In genomic region chr10:107494568-107494967, GRCm38 (mm10) we compare ENCODE assay signal across 9 mouse cellular contexts. TPM values are rescaled to one million over a fixed set of nuclear protein-coding genes. Genes with fewer than 3 reads are reported as not detected.
A peak's percentile ranks its signal among the peaks of the same experiment; 100 is the strongest.
DNase-seq lines count a peak whose midpoint lies in the region; ATAC-seq and TF ChIP-seq lines count a peak whose summit lies in the region.
"Had no signal": no experiment of that assay in that cellular context is flagged by ENCODE, and none has a peak within 500 bp of the region (broad histone marks: within the 10 kb centered on the region; RNA-seq: fewer than 3 reads in every experiment).

TSS of gene Myf6 (minus strand) at chr10:107494737.

- no peaks in the 10 kb centered on the region for H3K9me3 ChIP-seq in lung, embryonic 16.5 days (ENCODE audit: control insufficient read depth, low read length)
- no peaks in the 10 kb centered on the region for H3K9me3 ChIP-seq in limb, embryonic 15.5 days

- ATAC-seq in lung, embryonic 16.5 days (ENCODE audit: low read depth) = no peak
- ATAC-seq in limb, embryonic 15.5 days (ENCODE audit: insufficient number of reproducible peaks, low FRiP score, low TSS enrichment, low read depth) = no peak
- no peak for ATAC-seq in granulocyte monocyte progenitor cell, adult 5-6 weeks (replicated peaks; ENCODE audit: poor library complexity, severe bottlenecking)

- TF ChIP-seq CTCF in thymus, adult 2 months (IDR thresholded peaks at IDR 0.05; ENCODE audit: borderline replicate concordance, control insufficient read depth, extremely low read depth, insufficient read depth, low read length, poor library complexity) = no peak

- no peaks in the 10 kb centered on the region for H3K4me1 ChIP-seq in lung, embryonic 16.5 days (replicated peaks; ENCODE audit: control insufficient read depth, insufficient read depth, low read length)
- peaks cover 9% of the 10 kb centered on the region for H3K4me1 ChIP-seq in limb, embryonic 15.5 days
- H3K4me1 ChIP-seq in thymus, adult 2 months (replicated peaks; ENCODE audit: control insufficient read depth, insufficient read depth, low read length) = no peaks in the 10 kb centered on the region
- H3K4me1 ChIP-seq: megakaryocyte, embryonic 14.5 days had no signal

- no peaks in the 10 kb centered on the region for H3K36me3 ChIP-seq in lung, embryonic 16.5 days (ENCODE audit: control insufficient read depth, insufficient read depth, low read length)
- no peaks in the 10 kb centered on the region for H3K36me3 ChIP-seq in limb, embryonic 15.5 days
- no peaks in the 10 kb centered on the region for H3K36me3 ChIP-seq in thymus, adult 2 months (ENCODE audit: control insufficient read depth, insufficient read depth, low read length)

- TF ChIP-seq POLR2A in thymus, adult 2 months (IDR thresholded peaks at IDR 0.05; ENCODE audit: control insufficient read depth, extremely low read depth, insufficient read depth, low read length, poor library complexity) = no peak

- no peak within 1 kb of the TSS; the same call in 1 of the 2 replicates for H3K9ac ChIP-seq in lung, embryonic 16.5 days (ENCODE audit: low read length)
- no peak within 1 kb of the TSS for H3K9ac ChIP-seq in limb, embryonic 15.5 days

- DNase-seq in lung, postnatal 36 days = no peak
- no peak for DNase-seq in gastrocnemius, postnatal 10 days
- DNase-seq in thymus, adult 2 months = no peak
- no peak for DNase-seq in urinary bladder, adult 18-20 months (ENCODE audit: low spot score in 2 of 2)

- H3K27me3 ChIP-seq in lung, embryonic 16.5 days (ENCODE audit: control insufficient read depth, insufficient read depth, low read depth, low read length) = no peaks in the 10 kb centered on the region
- no peaks in the 10 kb centered on the region for H3K27me3 ChIP-seq in limb, embryonic 15.5 days
- H3K27me3 ChIP-seq in thymus, adult 2 months (ENCODE audit: control insufficient read depth, insufficient read depth, low read length) = no peaks in the 10 kb centered on the region
- H3K27me3 ChIP-seq: megakaryocyte, embryonic 14.5 days had no signal

- WGBS in lung, embryonic 16.5 days = 88% methylated on average over 6 of the region's 6 CpGs
- WGBS in limb, embryonic 15.5 days = 86% methylated on average over 6 of the region's 6 CpGs
- WGBS in thymus, adult 2 months = 94% methylated on average over 6 of the region's 6 CpGs

- H3K4me2 ChIP-seq in lung, embryonic 16.5 days (ENCODE audit: low read depth, low read length) = peak within 1 kb of the TSS; percentile 66
- peak within 1 kb of the TSS; percentile 43 for H3K4me2 ChIP-seq in limb, embryonic 15.5 days

- peak within 1 kb of the TSS; percentile 36; the same call in 1 of the 2 replicates for H3K4me3 ChIP-seq in lung, embryonic 16.5 days (ENCODE audit: low read length)
- peak within 1 kb of the TSS; percentile 22 for H3K4me3 ChIP-seq in limb, embryonic 15.5 days
- no peak within 1 kb of the TSS for H3K4me3 ChIP-seq in thymus, adult 2 months (ENCODE audit: control insufficient read depth, insufficient read depth, low read length)

- no peak within 1 kb of the TSS for H3K27ac ChIP-seq in lung, embryonic 16.5 days (ENCODE audit: low read length)
- H3K27ac ChIP-seq in limb, embryonic 15.5 days = no peak within 1 kb of the TSS
- H3K27ac ChIP-seq in thymus, adult 2 months (ENCODE audit: control insufficient read depth, insufficient read depth, low read length) = no peak within 1 kb of the TSS

RNA-seq across cellular contexts. Expression of gene Myf6, which starts in this region (rescaled TPM):
- 0.70 and 2.4 TPM in 2 replicates for polyA plus RNA-seq in lung, embryonic 16.5 days (2015; fragmentation: Nextera tagmentation; extraction: Ambion mirVana)
- 100 to 1,000 TPM; 106 to 128 TPM for total RNA-seq in gastrocnemius, postnatal 10 days (2021)
- polyA plus RNA-seq in limb, embryonic 15.5 days (2015; fragmentation: Nextera tagmentation; extraction: Ambion mirVana) = 5.9 and 28.8 TPM in 2 replicates
- polyA plus RNA-seq in thymus, adult 2 months (2012; rRNA removed) = not detected in 2 replicates
- not detected in 2 replicates for total RNA-seq in granulocyte monocyte progenitor cell, adult 5-6 weeks (2014; fragmentation: Nextera tagmentation)
- not detected in 2 replicates for total RNA-seq in granulocyte monocyte progenitor cell, adult 5-6 weeks (2017)
- polyA plus RNA-seq: large intestine, adult 2 months had no signal

Comparison
In these comparisons a context has a peak if more than half of its experiments do, and no peak if none do; other contexts are left out.
1. RNA of gene Myf6 (total RNA-seq): 106 to 128 TPM in gastrocnemius, postnatal 10 days; not detected in granulocyte monocyte progenitor cell, adult 5-6 weeks; every median in the first group is over 100 times any median in the second.